Mouse (Mus musculus) MEL (cell line): Measurements from ENCODE around the gene Pdzd8. TPM values are rescaled to one million over a fixed set of nuclear protein-coding genes. Genes with fewer than 3 reads are reported as not detected.

ENCODE experiments used
- DNase-seq: peaks from one replicate; pipeline ENCODE4 v3.0.0; 2011; ENCODE audit warnings: low read depth, low spot score
- H3K27ac ChIP-seq: 2 replicates; pipeline ENCODE4 v1.5.1; 2012; ENCODE audit warnings: low read depth, mild to moderate bottlenecking, control low read depth, low read length, moderate library complexity; ENCODE audit not compliant: control insufficient read depth
- H3K27me3 ChIP-seq, 2 experiments: fragments of 150-350 bp in 1 of 2; sonication (generic) in 1 of 2; 2 replicates each; pipeline ENCODE4 v1.6.1; 2012; ENCODE audit warnings: low read length in 2 of 2, mild to moderate bottlenecking in 2 of 2, improper control_type of control experiment in 1 of 2, moderate library complexity in 1 of 2; ENCODE audit not compliant: insufficient read depth in 2 of 2, control insufficient read depth in 1 of 2
- H3K36me3 ChIP-seq, 2 experiments: 2 replicates each; pipeline ENCODE4 v1.6.1; 2012 to 2014; ENCODE audit warnings: low read length in 2 of 2, improper control_type of control experiment in 1 of 2, inconsistent platforms in 1 of 2, mild to moderate bottlenecking in 1 of 2; ENCODE audit not compliant: insufficient read depth in 2 of 2, control insufficient read depth in 1 of 2
- H3K4me1 ChIP-seq, 2 experiments: fragments of 150-350 bp in 1 of 2; sonication (generic) in 1 of 2; 2 replicates each; pipeline ENCODE4 v1.6.1; 2012; ENCODE audit warnings: low read length in 2 of 2, improper control_type of control experiment in 1 of 2, mild to moderate bottlenecking in 1 of 2; ENCODE audit not compliant: insufficient read depth in 2 of 2, control insufficient read depth in 1 of 2
- H3K4me3 ChIP-seq, 2 experiments: fragments of 150-350 bp in 1 of 2; sonication (generic) in 1 of 2; 2 replicates each; pipeline ENCODE4 v1.5.1; 2012; ENCODE audit warnings: low read depth in 2 of 2, low read length in 2 of 2, mild to moderate bottlenecking in 2 of 2, moderate library complexity in 2 of 2, control low read depth in 1 of 2, improper control_type of control experiment in 1 of 2; ENCODE audit not compliant: control insufficient read depth in 1 of 2, insufficient read depth in 1 of 2
- H3K79me2 ChIP-seq: 2 replicates; pipeline ENCODE4 v1.6.1; 2012; ENCODE audit warnings: mild to moderate bottlenecking, low read length, moderate library complexity; ENCODE audit not compliant: control insufficient read depth, poor library complexity, insufficient read depth
- H3K9ac ChIP-seq: 2 replicates; pipeline ENCODE4 v1.6.1; 2012; ENCODE audit warnings: low read depth, mild to moderate bottlenecking, control low read depth, low read length, moderate library complexity; ENCODE audit not compliant: control insufficient read depth, poor library complexity, severe bottlenecking
- H3K9me3 ChIP-seq: fragments of 150-350 bp; sonication (generic); replicated peaks from 2 replicates; pipeline ENCODE4 v1.6.1; 2012; ENCODE audit warnings: mild to moderate bottlenecking, low read length, improper control_type of control experiment, moderate library complexity; ENCODE audit not compliant: insufficient read depth
- CHD1 ChIP-seq: IDR thresholded peaks from 2 replicates; pipeline ENCODE4 v1.6.1; 2012; ENCODE audit warnings: low read depth, mild to moderate bottlenecking, inconsistent platforms, low read length, improper control_type of control experiment
- CHD2 ChIP-seq: IDR thresholded peaks from 2 replicates; pipeline ENCODE4 v1.6.1; 2011; ENCODE audit warnings: low read length, improper control_type of control experiment
- CTCF ChIP-seq, 3 experiments: IDR thresholded peaks in 2 of 3; conservative IDR thresholded peaks in 1 of 3; 2 replicates each; pipeline ENCODE4 v1.5.1; 2011 to 2012; ENCODE audit warnings: low read length in 3 of 3, low read depth in 2 of 3, mild to moderate bottlenecking in 2 of 3, improper control_type of control experiment in 1 of 3, inconsistent platforms in 1 of 3, mixed read lengths in 1 of 3, moderate library complexity in 1 of 3; ENCODE audit not compliant: control insufficient read depth in 1 of 3, insufficient read depth in 1 of 3, poor library complexity in 1 of 3, severe bottlenecking in 1 of 3
- E2F4 ChIP-seq: IDR thresholded peaks from 2 replicates; pipeline ENCODE4 v1.6.1; 2011; ENCODE audit warnings: low read depth, low read length, improper control_type of control experiment, borderline replicate concordance
- ELF1 ChIP-seq: IDR thresholded peaks from 2 replicates; pipeline ENCODE4 v1.6.1; 2014; ENCODE audit warnings: low read depth, mild to moderate bottlenecking, inconsistent platforms, low read length, improper control_type of control experiment, moderate library complexity
- EP300 ChIP-seq, 2 experiments: IDR thresholded peaks; 2 replicates each; pipeline ENCODE4 v1.6.1; 2011; ENCODE audit warnings: improper control_type of control experiment in 2 of 2, low read length in 2 of 2, low read depth in 1 of 2, mild to moderate bottlenecking in 1 of 2
- ETS1 ChIP-seq: IDR thresholded peaks from 2 replicates; pipeline ENCODE4 v1.6.1; 2012; ENCODE audit warnings: low read depth, mild to moderate bottlenecking, inconsistent platforms, low read length, improper control_type of control experiment, moderate library complexity
- GABPA ChIP-seq: IDR thresholded peaks from 2 replicates; pipeline ENCODE4 v1.6.1; 2012; ENCODE audit warnings: low read depth, mild to moderate bottlenecking, inconsistent platforms, low read length, improper control_type of control experiment, moderate library complexity
- GATA1 ChIP-seq: IDR thresholded peaks from 2 replicates; pipeline ENCODE4 v1.6.1; 2011; ENCODE audit warnings: low read depth, low read length, improper control_type of control experiment
- HCFC1 ChIP-seq: IDR thresholded peaks from 2 replicates; pipeline ENCODE4 v1.6.1; 2012; ENCODE audit warnings: low read depth, mild to moderate bottlenecking, inconsistent platforms, low read length, improper control_type of control experiment, moderate library complexity
- JUND ChIP-seq: IDR thresholded peaks from 2 replicates; pipeline ENCODE4 v1.6.1; 2011; ENCODE audit warnings: low read depth, mild to moderate bottlenecking, improper control_type of control experiment, low read length
- KAT2A ChIP-seq: conservative IDR thresholded peaks from 2 replicates; pipeline ENCODE4 v1.6.1; 2012; ENCODE audit warnings: low read depth, low read length, improper control_type of control experiment, inconsistent platforms
- MAFK ChIP-seq: IDR thresholded peaks from 2 replicates; pipeline ENCODE4 v1.6.1; 2011; ENCODE audit warnings: low read depth, mild to moderate bottlenecking, low read length, improper control_type of control experiment, borderline replicate concordance
- MAX ChIP-seq: IDR thresholded peaks from 2 replicates; pipeline ENCODE4 v1.6.1; 2011; ENCODE audit warnings: low read length, improper control_type of control experiment
- MAZ ChIP-seq: IDR thresholded peaks from 2 replicates; pipeline ENCODE4 v1.6.1; 2012; ENCODE audit warnings: low read depth, mild to moderate bottlenecking, inconsistent platforms, low read length, improper control_type of control experiment
- MEF2A ChIP-seq: IDR thresholded peaks from 2 replicates; pipeline ENCODE4 v1.6.1; 2014; ENCODE audit warnings: low read depth, mild to moderate bottlenecking, inconsistent platforms, low read length, improper control_type of control experiment; ENCODE audit not compliant: poor library complexity, insufficient replicate concordance, severe bottlenecking; ENCODE audit errors: extremely low read depth
- MYB ChIP-seq: IDR thresholded peaks from 2 replicates; pipeline ENCODE4 v1.6.1; 2011; ENCODE audit warnings: mild to moderate bottlenecking, low read depth, low read length, improper control_type of control experiment
- POLR2A ChIP-seq, 2 experiments: IDR thresholded peaks; 2 replicates each; pipeline ENCODE4 v1.6.1; 2011 to 2012; ENCODE audit warnings: low read length in 2 of 2, mild to moderate bottlenecking in 2 of 2, control low read depth in 1 of 2, improper control_type of control experiment in 1 of 2, low read depth in 1 of 2, moderate library complexity in 1 of 2; ENCODE audit not compliant: control insufficient read depth in 1 of 2, insufficient read depth in 1 of 2, poor library complexity in 1 of 2
- POLR2AphosphoS2 ChIP-seq: IDR thresholded peaks from 2 replicates; pipeline ENCODE4 v1.6.1; 2011; ENCODE audit warnings: low read length, improper control_type of control experiment
- RCOR1 ChIP-seq: IDR thresholded peaks from 2 replicates; pipeline ENCODE4 v1.6.1; 2012; ENCODE audit warnings: low read depth, mild to moderate bottlenecking, inconsistent platforms, low read length, improper control_type of control experiment
- SIN3A ChIP-seq: IDR thresholded peaks from 2 replicates; pipeline ENCODE4 v1.6.1; 2012; ENCODE audit warnings: low read length, improper control_type of control experiment, inconsistent platforms
- SMC3 ChIP-seq: IDR thresholded peaks from 2 replicates; pipeline ENCODE4 v1.6.1; 2011; ENCODE audit warnings: low read depth, low read length, improper control_type of control experiment
- TAL1 ChIP-seq: IDR thresholded peaks from 2 replicates; pipeline ENCODE4 v1.6.1; 2012; ENCODE audit warnings: mild to moderate bottlenecking, inconsistent platforms, low read length, moderate library complexity, mixed read lengths
- TBP ChIP-seq: IDR thresholded peaks from 2 replicates; pipeline ENCODE4 v1.8.0; 2011; ENCODE audit warnings: low read depth, low read length, improper control_type of control experiment
- TCF12 ChIP-seq: IDR thresholded peaks from 2 replicates; pipeline ENCODE4 v1.6.1; 2014; ENCODE audit warnings: low read depth, mild to moderate bottlenecking, inconsistent platforms, low read length, improper control_type of control experiment, moderate library complexity
- UBTF ChIP-seq: IDR thresholded peaks from 2 replicates; pipeline ENCODE4 v1.6.1; 2012; ENCODE audit warnings: low read depth, mild to moderate bottlenecking, inconsistent platforms, low read length, improper control_type of control experiment, moderate library complexity, borderline replicate concordance; ENCODE audit not compliant: insufficient read depth
- USF2 ChIP-seq, 2 experiments: IDR thresholded peaks; 2 replicates each; pipeline ENCODE4 v1.6.1; 2011 to 2012; ENCODE audit warnings: improper control_type of control experiment in 2 of 2, low read length in 2 of 2, borderline replicate concordance in 1 of 2, inconsistent platforms in 1 of 2, low read depth in 1 of 2, mild to moderate bottlenecking in 1 of 2; ENCODE audit not compliant: insufficient read depth in 1 of 2
- ZC3H11A ChIP-seq: IDR thresholded peaks from 2 replicates; pipeline ENCODE4 v1.6.1; 2012; ENCODE audit warnings: low read depth, mild to moderate bottlenecking, inconsistent platforms, low read length, improper control_type of control experiment
- ZNF384 ChIP-seq: IDR thresholded peaks from 2 replicates; pipeline ENCODE4 v1.6.1; 2012; ENCODE audit warnings: low read depth, mild to moderate bottlenecking, inconsistent platforms, low read length, improper control_type of control experiment
- polyA plus RNA-seq, 2 experiments: library from polyadenylated mRNA; stranded (reverse) in 1 of 2; unstranded in 1 of 2; fragments of >175 nt in 1 of 2; fragments of >200 nt in 1 of 2; gene quantifications; 2 replicates each; pipeline versions ENCODE4 v1.2.1 to v1.2.4; 2012; ENCODE audit warnings: low replicate concordance in 2 of 2, low read depth in 1 of 2; ENCODE audit not compliant: insufficient read length in 2 of 2, insufficient read depth in 1 of 2, missing spikeins in 1 of 2
- total RNA-seq: library from RNA; depleted of rRNA; stranded (reverse); fragments of 300-350 nt; gene quantifications from 2 replicates; pipeline ENCODE4 v1.2.3, GENCODE M21; 2012

Gene Pdzd8
- total and polyA plus RNA-seq, 3 experiments = 46.4 to 137 (median 49.8) TPM

DNA sequence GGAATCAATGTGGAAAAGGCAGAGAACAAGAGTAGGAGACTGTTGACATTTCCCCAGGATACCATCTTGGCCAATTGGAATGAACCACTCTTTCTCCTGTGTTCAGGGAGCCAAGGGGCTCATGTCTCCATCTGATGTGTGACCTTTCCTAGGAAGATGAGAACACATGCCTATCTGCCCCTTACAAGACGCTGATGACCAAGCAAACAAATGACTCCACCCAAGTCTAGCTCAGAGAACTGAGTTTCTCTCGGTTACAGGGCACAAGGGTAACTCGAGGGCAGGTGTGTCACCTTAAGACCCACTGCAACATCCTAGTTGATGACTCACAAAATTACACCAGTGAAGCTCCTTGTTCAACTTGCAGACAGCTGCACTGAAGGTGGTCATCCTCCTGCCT is 18.1 kb upstream of the Pdzd8 start (continued):
- no peak for TF ChIP-seq SMC3

DNA sequence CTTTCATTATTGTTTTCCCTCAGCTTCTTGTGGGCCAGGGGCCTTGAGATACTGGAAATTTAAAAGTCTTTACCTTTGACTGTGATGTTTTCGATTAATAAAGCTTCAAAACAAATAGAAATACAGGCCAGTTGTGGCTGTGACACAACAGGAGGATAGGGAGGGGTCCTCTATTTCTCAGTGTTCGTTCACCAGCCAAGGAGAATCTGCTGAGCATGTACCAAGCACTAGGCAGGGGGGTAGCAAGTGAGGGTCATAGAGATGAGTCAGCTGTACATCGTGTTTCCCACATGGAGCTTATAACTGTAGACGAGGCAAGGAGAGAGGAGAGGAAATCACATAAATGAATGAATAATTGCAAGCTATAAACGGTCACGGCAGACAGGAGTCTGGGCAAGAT is 17.1 kb upstream of the Pdzd8 start:
- TF ChIP-seq CHD1 (no peak), TAL1 (no peak), USF2 (IDR thresholded peaks at IDR 0.05; ENCODE audit: borderline replicate concordance in 1 of 2, insufficient read depth in 1 of 2, low read depth in 1 of 2, low read length in 2 of 2) (no peak), TBP (no peak), ELF1 (no peak), ZC3H11A (no peak), CHD2 (no peak), CTCF (IDR thresholded peaks at IDR 0.05 in 2 of 3, conservative IDR thresholded peaks at IDR 0.05 in 1 of 3; ENCODE audit: control insufficient read depth in 1 of 3, insufficient read depth in 1 of 3, low read depth in 2 of 3, low read length in 3 of 3, poor library complexity in 1 of 3, severe bottlenecking in 1 of 3) (no peak)
- no peak overlapping the region for H3K27ac ChIP-seq
- peaks cover 0 to 37% of the 10 kb centered on the region in 2 experiments; a peak in 2 of 4 replicates for H3K36me3 ChIP-seq
- H3K4me1 ChIP-seq = peaks cover 32 to 35% of the 10 kb centered on the region in 2 experiments
- no peaks in the 10 kb centered on the region for H3K9me3 ChIP-seq
- no peak overlapping the region for H3K9ac ChIP-seq
- no peak for DNase-seq
- no peak overlapping the region for H3K4me3 ChIP-seq
- no peaks in the 10 kb centered on the region for H3K79me2 ChIP-seq
- no peaks in the 10 kb centered on the region for H3K27me3 ChIP-seq

DNA sequence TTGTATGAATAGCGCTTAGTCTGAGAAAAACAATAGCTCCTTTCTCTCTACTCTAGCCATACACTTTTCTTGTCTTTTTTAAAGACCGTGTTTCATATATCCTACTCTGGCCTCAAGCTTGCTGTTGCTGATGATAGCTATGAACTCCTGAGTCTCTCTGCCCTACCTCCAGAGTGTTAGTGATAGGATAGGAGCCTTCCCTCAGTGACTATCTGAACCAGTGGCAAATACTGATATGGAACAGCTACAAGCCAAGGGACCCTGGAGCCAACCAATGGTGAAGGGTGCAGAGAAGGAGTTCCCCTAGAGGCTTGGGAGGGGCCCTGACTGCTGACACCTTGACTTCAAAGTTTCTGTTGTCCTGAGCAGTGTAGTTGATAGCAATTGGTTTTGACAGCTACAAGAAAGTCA is 14.9 kb upstream of the Pdzd8 start:
- peaks cover 0 to 53% of the 10 kb centered on the region in 2 experiments; a peak in 2 of 4 replicates for H3K36me3 ChIP-seq
- DNase-seq = peak; percentile 97
- H3K4me3 ChIP-seq = peak overlapping the region in 1 of 2 experiments; percentile 31; a peak in 3 of 4 replicates
- no peaks in the 10 kb centered on the region for H3K79me2 ChIP-seq
- no peaks in the 10 kb centered on the region for H3K27me3 ChIP-seq
- peaks cover 50 to 53% of the 10 kb centered on the region in 2 experiments for H3K4me1 ChIP-seq
- H3K27ac ChIP-seq = peak overlapping the region; percentile 89
- peak overlapping the region; percentile 48 for H3K9ac ChIP-seq
- no peaks in the 10 kb centered on the region for H3K9me3 ChIP-seq
- TF ChIP-seq POLR2A (IDR thresholded peaks at IDR 0.05; ENCODE audit: control insufficient read depth in 1 of 2, insufficient read depth in 1 of 2, low read depth in 1 of 2, low read length in 2 of 2, poor library complexity in 1 of 2) (peak in 1 of 2 experiments; percentile 61; a peak in 2 of 4 replicates), ZC3H11A (no peak), GATA1 (peak; percentile 94), UBTF (0 out of 2 replicates have a peak, but pooled peaks have one; percentile 66), TAL1 (peak; percentile 58), MAZ (peak; percentile 82; the same call in 1 of the 2 replicates), MYB (no peak), POLR2AphosphoS2 (peak; percentile 78; the same call in 1 of the 2 replicates), RCOR1 (peak; percentile 73; the same call in 1 of the 2 replicates), KAT2A (no peak), JUND (no peak), SIN3A (peak; percentile 86; the same call in 1 of the 2 replicates), MAFK (no peak; the same call in 1 of the 2 replicates), ZNF384 (no peak), EP300 (IDR thresholded peaks at IDR 0.05; ENCODE audit: low read depth in 1 of 2, low read length in 2 of 2) (peak; percentile 84 to 91), MEF2A (no peak), TBP (peak; percentile 89), CHD2 (no peak; the same call in 1 of the 2 replicates), SMC3 (no peak), GABPA (no peak), E2F4 (no peak), MAX (peak; percentile 60; the same call in 1 of the 2 replicates), ETS1 (peak; percentile 80), TCF12 (peak; percentile 87), HCFC1 (peak; percentile 59; the same call in 1 of the 2 replicates)
